Mouse (Mus musculus): ENCODE results near the gene Olfr550. TPM values are rescaled to one million over a fixed set of nuclear protein-coding genes. Genes with fewer than 3 reads are reported as not detected.
"Not testable (repeated sequence)": the region's sequence is repeated elsewhere in the genome, so short reads cannot be mapped to it uniquely, and the experiment has no call there.

Gene Olfr550
- polyA plus RNA-seq, 1 experiment from 2014 or later, result not detected

GRCm38 (mm10) chr7:102597378-102598031 is 26.3 kb downstream of the Olfr550 start, which contains the start of gene Olfr552:
TSS of gene Olfr552 (plus strand) at chr7:102597770.
- H3K27ac ChIP-seq, result no peak within 1 kb of the TSS
- H3K9ac ChIP-seq, result no peak within 1 kb of the TSS
- no peaks in the 10 kb centered on the region for H3K9me3 ChIP-seq
- no peaks in the 10 kb centered on the region for H3K4me1 ChIP-seq
- H3K27me3 ChIP-seq (replicated peaks), result no peaks in the 10 kb centered on the region
- no peak within 1 kb of the TSS for H3K4me2 ChIP-seq
- WGBS, result 93% methylated on average over 1 of the region's 1 CpGs
- no peak for ATAC-seq (replicated peaks)
- H3K4me3 ChIP-seq, result no peak within 1 kb of the TSS
- no peaks in the 10 kb centered on the region for H3K36me3 ChIP-seq (replicated peaks)

DNA sequence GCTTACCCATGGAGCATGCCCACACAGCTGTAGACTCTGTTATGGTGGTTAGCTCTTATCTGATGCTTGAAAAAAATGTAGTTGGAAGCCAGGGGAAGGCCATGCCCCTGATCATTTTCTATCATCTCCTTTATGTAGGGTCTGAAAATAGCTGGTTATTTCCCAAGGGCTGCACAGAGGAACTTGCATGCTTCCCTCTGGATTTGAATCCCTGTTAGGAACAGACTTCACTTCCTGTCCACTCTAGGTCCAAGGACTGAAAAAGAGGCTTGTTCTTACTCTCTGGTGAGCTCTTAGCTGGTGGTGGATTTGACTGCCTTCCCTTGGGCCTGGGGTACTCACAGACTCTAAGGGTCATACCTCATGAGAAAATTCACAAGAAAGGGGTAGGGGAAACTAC is 46.9 kb downstream of the Olfr550 start, which contains the start of gene Olfr553:
Gene Olfr553 (minus strand): TSS at position 101 of the 400 bp plus-strand sequence.
- Histone ChIP-seq H3K27ac (no peak within 1 kb of the TSS), H3K4me1 (no peaks in the 10 kb centered on the region), H3K36me3 (replicated peaks) (no peaks in the 10 kb centered on the region), H3K27me3 (replicated peaks) (no peaks in the 10 kb centered on the region), H3K4me3 (no peak within 1 kb of the TSS), H3K9me3 (no peaks in the 10 kb centered on the region), H3K4me2 (no peak within 1 kb of the TSS), H3K9ac (no peak within 1 kb of the TSS)
- ATAC-seq (replicated peaks), result no peak

DNA sequence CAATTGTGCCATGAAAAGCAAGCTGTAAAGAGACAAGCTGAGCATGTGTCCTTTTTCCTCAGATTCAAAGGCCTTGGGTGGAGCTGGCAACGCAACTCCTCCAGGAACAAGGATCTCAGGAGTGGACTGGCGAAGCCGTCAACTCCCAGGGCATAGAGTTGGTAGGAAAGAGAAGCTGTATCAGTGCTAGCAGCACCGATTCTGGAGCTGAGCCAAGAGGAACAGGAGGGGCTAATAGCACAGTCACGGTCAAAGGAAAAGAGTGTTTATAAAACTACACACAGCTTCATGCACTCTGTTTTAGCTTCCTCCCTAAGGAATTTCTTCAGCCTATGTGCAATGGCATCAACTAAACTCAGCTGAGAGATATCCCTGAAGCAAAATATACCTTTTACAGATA is 48.4 kb downstream of the Olfr550 start:
- WGBS, result 61% methylated on average over 5 of the region's 5 CpGs
- Histone ChIP-seq H3K36me3 (replicated peaks) (no peaks in the 10 kb centered on the region), H3K9ac (no peak overlapping the region), H3K9me3 (no peaks in the 10 kb centered on the region), H3K4me2 (no peak overlapping the region), H3K4me3 (no peak overlapping the region), H3K4me1 (no peaks in the 10 kb centered on the region), H3K27me3 (replicated peaks) (no peaks in the 10 kb centered on the region), H3K27ac (no peak overlapping the region)
- ATAC-seq (replicated peaks), result no peak

GRCm38 (mm10) chr7:102620368-102620767 is 49.1 kb downstream of the Olfr550 start:
- not testable (repeated sequence) for H3K4me2 ChIP-seq; H3K27ac ChIP-seq; H3K9me3 ChIP-seq; H3K4me1 ChIP-seq; ATAC-seq (replicated peaks); H3K36me3 ChIP-seq (replicated peaks); H3K27me3 ChIP-seq (replicated peaks); H3K9ac ChIP-seq; H3K4me3 ChIP-seq
- 90% methylated on average over 19 of the region's 19 CpGs for WGBS

Other genes starting within 250 kb of the Olfr550 start
- gene Rrm1, start 129.7 kb upstream of the Olfr550 start, polyA plus RNA-seq (2015; fragmentation: Nextera tagmentation; extraction: Ambion mirVana), result 44.7 and 48.9 TPM in 2 replicates
- 0.60 and 0.93 TPM in 2 replicates for gene Olfr543, start 89.8 kb upstream of the Olfr550 start, polyA plus RNA-seq (2015; fragmentation: Nextera tagmentation; extraction: Ambion mirVana)
- gene Olfr544, start 83.1 kb upstream of the Olfr550 start, polyA plus RNA-seq (2015; fragmentation: Nextera tagmentation; extraction: Ambion mirVana), result 0.09 and 0.11 TPM in 2 replicates
- gene Olfr545, start 71.9 kb upstream of the Olfr550 start, polyA plus RNA-seq (2015; fragmentation: Nextera tagmentation; extraction: Ambion mirVana), result 0.30 and 0.38 TPM in 2 replicates
- gene Olfr547, start 36.7 kb upstream of the Olfr550 start, polyA plus RNA-seq (2015; fragmentation: Nextera tagmentation; extraction: Ambion mirVana), result not detected in 2 replicates
- gene Olfr548-ps1, start 30.5 kb upstream of the Olfr550 start, polyA plus RNA-seq (2015; fragmentation: Nextera tagmentation; extraction: Ambion mirVana), result not detected in 2 replicates
- not detected in 2 replicates for gene Olfr549, start 21.6 kb upstream of the Olfr550 start, polyA plus RNA-seq (2015; fragmentation: Nextera tagmentation; extraction: Ambion mirVana)
- 0.28 TPM in 1 of 2 replicates, not detected in the other for gene Trim21, start 6.0 kb upstream of the Olfr550 start, polyA plus RNA-seq (2015; fragmentation: Nextera tagmentation; extraction: Ambion mirVana)
- not detected in 2 replicates for gene Olfr551, start 20.4 kb downstream of the Olfr550 start, polyA plus RNA-seq (2015; fragmentation: Nextera tagmentation; extraction: Ambion mirVana)
- gene Olfr552, start 26.3 kb downstream of the Olfr550 start, polyA plus RNA-seq (2015; fragmentation: Nextera tagmentation; extraction: Ambion mirVana), result not detected in 2 replicates
- not detected in 2 replicates for gene Olfr553, start 46.8 kb downstream of the Olfr550 start, polyA plus RNA-seq (2015; fragmentation: Nextera tagmentation; extraction: Ambion mirVana)
- gene Olfr554, start 67.0 kb downstream of the Olfr550 start, polyA plus RNA-seq (2015; fragmentation: Nextera tagmentation; extraction: Ambion mirVana), result not detected in 2 replicates
- gene Olfr555, start 87.4 kb downstream of the Olfr550 start, polyA plus RNA-seq (2015; fragmentation: Nextera tagmentation; extraction: Ambion mirVana), result not detected in 2 replicates
- gene Olfr556, start 93.5 kb downstream of the Olfr550 start, polyA plus RNA-seq (2015; fragmentation: Nextera tagmentation; extraction: Ambion mirVana), result not detected in 2 replicates
- 6.2 and 8.5 TPM in 2 replicates for gene Trim68, start 115.9 kb downstream of the Olfr550 start, polyA plus RNA-seq (2015; fragmentation: Nextera tagmentation; extraction: Ambion mirVana)
- not detected in 2 replicates for gene Olfr557, start 124.5 kb downstream of the Olfr550 start, polyA plus RNA-seq (2015; fragmentation: Nextera tagmentation; extraction: Ambion mirVana)
- gene Olfr558, start 130.8 kb downstream of the Olfr550 start, polyA plus RNA-seq (2015; fragmentation: Nextera tagmentation; extraction: Ambion mirVana), result 0.05 TPM in 1 of 2 replicates, not detected in the other
- not detected in 2 replicates for gene Olfr33, start 147.6 kb downstream of the Olfr550 start, polyA plus RNA-seq (2015; fragmentation: Nextera tagmentation; extraction: Ambion mirVana)
- not detected in 2 replicates for gene Olfr559, start 156.0 kb downstream of the Olfr550 start, polyA plus RNA-seq (2015; fragmentation: Nextera tagmentation; extraction: Ambion mirVana)
- not detected in 2 replicates for gene Olfr560, start 187.9 kb downstream of the Olfr550 start, polyA plus RNA-seq (2015; fragmentation: Nextera tagmentation; extraction: Ambion mirVana)
- 0.09 TPM in 1 of 2 replicates, not detected in the other for gene Olfr78, start 188.0 kb downstream of the Olfr550 start, polyA plus RNA-seq (2015; fragmentation: Nextera tagmentation; extraction: Ambion mirVana)
- gene Olfr561, start 199.8 kb downstream of the Olfr550 start, polyA plus RNA-seq (2015; fragmentation: Nextera tagmentation; extraction: Ambion mirVana), result not detected in 2 replicates
- not detected in 2 replicates for gene Olfr564, start 232.0 kb downstream of the Olfr550 start, polyA plus RNA-seq (2015; fragmentation: Nextera tagmentation; extraction: Ambion mirVana)

Measured in midbrain, embryonic 15.5 days (tissue).